Mouse (Mus musculus) myocyte (in vitro differentiated cells): ENCODE data around the gene D930048N14Rik.

Source experiments
- CEBPB ChIP-seq: IDR thresholded peaks from 2 replicates; pipeline ENCODE4 v1.6.1; 2011; ENCODE audit warnings: mild to moderate bottlenecking, moderate library complexity; ENCODE audit not compliant: poor library complexity, insufficient read depth, severe bottlenecking
- E2F4 ChIP-seq: IDR thresholded peaks from one replicate; pipeline ENCODE4 v1.6.1; 2011; ENCODE audit warnings: mild to moderate bottlenecking, control low read depth, moderate library complexity; ENCODE audit not compliant: insufficient read depth
- MAX ChIP-seq: IDR thresholded peaks from one replicate; pipeline ENCODE4 v1.6.1; 2011; ENCODE audit warnings: low read depth, mild to moderate bottlenecking, control low read depth
- MYOD1 ChIP-seq, 3 experiments: IDR thresholded peaks; one replicate each; pipeline ENCODE4 v1.6.1; 2011; ENCODE audit warnings: control low read depth in 2 of 3, low read depth in 2 of 3, mild to moderate bottlenecking in 2 of 3, moderate library complexity in 1 of 3; ENCODE audit not compliant: insufficient read length in 2 of 3, control insufficient read depth in 1 of 3
- MYOG ChIP-seq, 3 experiments: IDR thresholded peaks; one replicate each; pipeline ENCODE4 v1.6.1; 2011; ENCODE audit warnings: control low read depth in 2 of 3, low read depth in 2 of 3, mild to moderate bottlenecking in 2 of 3; ENCODE audit not compliant: insufficient read length in 2 of 3, control insufficient read depth in 1 of 3, insufficient read depth in 1 of 3
- POLR2A ChIP-seq: IDR thresholded peaks from one replicate; pipeline ENCODE4 v1.6.1; 2011; ENCODE audit warnings: low read depth, mild to moderate bottlenecking, control low read depth, moderate library complexity; ENCODE audit not compliant: insufficient read length
- POLR2AphosphoS2 ChIP-seq: IDR thresholded peaks from one replicate; pipeline ENCODE4 v1.6.1; 2011; ENCODE audit warnings: low read depth, control low read depth; ENCODE audit not compliant: insufficient read length
- REST ChIP-seq: IDR thresholded peaks from one replicate; pipeline ENCODE4 v1.6.1; 2011; ENCODE audit warnings: mild to moderate bottlenecking, control low read depth, moderate library complexity; ENCODE audit not compliant: insufficient read depth, insufficient read length
- SRF ChIP-seq: IDR thresholded peaks from one replicate; pipeline ENCODE4 v1.6.1; 2011; ENCODE audit warnings: low read depth; ENCODE audit not compliant: control insufficient read depth, insufficient read length
- TCF12 ChIP-seq: IDR thresholded peaks from one replicate; pipeline ENCODE4 v1.6.1; 2011; ENCODE audit warnings: mild to moderate bottlenecking, control low read depth; ENCODE audit not compliant: poor library complexity, insufficient read depth, severe bottlenecking
- USF1 ChIP-seq: IDR thresholded peaks from one replicate; pipeline ENCODE4 v1.6.1; 2011; ENCODE audit warnings: low read depth, mild to moderate bottlenecking, control low read depth, moderate library complexity

DNA sequence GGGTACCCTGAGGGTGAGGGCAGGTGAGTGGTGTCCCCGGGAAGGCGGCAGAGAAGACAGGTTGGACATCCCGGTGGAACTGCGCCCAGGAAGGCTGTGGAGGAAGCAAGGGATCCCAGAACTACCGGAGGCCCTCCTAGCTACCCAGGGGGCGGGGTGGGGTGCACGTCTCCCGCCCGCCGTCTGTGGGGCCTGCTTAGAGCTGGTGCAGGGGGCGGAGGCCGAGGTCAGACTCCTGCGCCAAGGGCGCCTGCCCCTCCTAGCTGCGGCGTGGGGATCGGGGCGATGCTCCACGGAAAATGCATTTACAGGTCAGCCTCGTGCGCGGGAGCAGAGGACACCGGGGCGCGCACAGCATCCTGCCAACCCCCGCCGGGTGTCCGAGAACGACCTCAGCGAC, 493 bp upstream of the D930048N14Rik start:
- TF ChIP-seq POLR2A: no peak
- no peak for TF ChIP-seq POLR2AphosphoS2
- no peak for TF ChIP-seq TCF12
- TF ChIP-seq E2F4: no peak
- TF ChIP-seq MAX: no peak
- no peak for TF ChIP-seq USF1
- no peak for TF ChIP-seq CEBPB
- no peak for TF ChIP-seq MYOD1 (IDR thresholded peaks at IDR 0.05; ENCODE audit: control insufficient read depth in 1 of 3, insufficient read length in 2 of 3, low read depth in 2 of 3)
- TF ChIP-seq REST: no peak
- TF ChIP-seq MYOG (IDR thresholded peaks at IDR 0.05; ENCODE audit: control insufficient read depth in 1 of 3, insufficient read depth in 1 of 3, insufficient read length in 2 of 3, low read depth in 2 of 3): no peak
- no peak for TF ChIP-seq SRF
